Mouse (Mus musculus) embryonic facial prominence, embryonic 13.5 days (tissue): ENCODE measurements at regions not wholly inside any gene's neighbourhood (a gene's known extent, or its start where the extent isn't known, plus 50 kb on each side); places are given as distances from the start of the nearest gene placed in this dataset.

ENCODE experiments used
- ATAC-seq: fragments of 200-750 bp; cut with Nextera tagmentation; 2 replicates; pipeline ENCODE4 v1.8.0; 2017; ENCODE audit warnings: low read depth; ENCODE audit not compliant: insufficient number of reproducible peaks, insufficient read depth, low FRiP score, low TSS enrichment
- H3K27ac ChIP-seq: fragments of 300-500 bp; sonication (generic); 2 replicates; pipeline ENCODE4 v1.5.1; 2015; ENCODE audit warnings: moderate library complexity, mild to moderate bottlenecking, inconsistent platforms
- H3K27me3 ChIP-seq: fragments of 300-500 bp; sonication (generic); 2 replicates; pipeline ENCODE4 v1.6.1; 2015; ENCODE audit warnings: mild to moderate bottlenecking, inconsistent platforms
- H3K36me3 ChIP-seq: fragments of 300-500 bp; sonication (generic); 2 replicates; pipeline ENCODE4 v1.6.1; 2015; ENCODE audit warnings: mild to moderate bottlenecking, inconsistent platforms
- H3K4me1 ChIP-seq: fragments of 300-500 bp; sonication (generic); 2 replicates; pipeline ENCODE4 v1.6.1; 2015; ENCODE audit warnings: inconsistent platforms
- H3K4me2 ChIP-seq: fragments of 300-500 bp; sonication (generic); 2 replicates; pipeline ENCODE4 v1.6.1; 2015; ENCODE audit warnings: moderate library complexity, mild to moderate bottlenecking, inconsistent platforms
- H3K4me3 ChIP-seq: fragments of 300-500 bp; sonication (generic); 2 replicates; pipeline ENCODE4 v1.5.1; 2015; ENCODE audit warnings: mild to moderate bottlenecking, inconsistent platforms
- H3K9ac ChIP-seq: fragments of 300-500 bp; sonication (generic); 2 replicates; pipeline ENCODE4 v1.6.1; 2015; ENCODE audit warnings: mild to moderate bottlenecking, inconsistent platforms
- H3K9me3 ChIP-seq: fragments of 300-500 bp; sonication (generic); 2 replicates; pipeline ENCODE4 v1.6.1; 2016; ENCODE audit warnings: inconsistent platforms
- WGBS: fragments of 180-500 bp; shearing (Covaris S2); methylation state at CpG from one replicate; pipeline ENCODE4 v1.1.7; 2015; ENCODE audit warnings: mixed read lengths; 5-methylcytosine and 5-hydroxymethylcytosine counted together

- no peaks in the 10 kb centered on the region for H3K4me1 ChIP-seq
- no peak overlapping the region for H3K4me2 ChIP-seq
- no peaks in the 10 kb centered on the region for H3K9me3 ChIP-seq
- H3K4me3 ChIP-seq = no peak overlapping the region
- H3K27ac ChIP-seq = no peak overlapping the region
- 91% methylated on average over 5 of the region's 5 CpGs for WGBS
- ATAC-seq = no peak
- no peak overlapping the region for H3K9ac ChIP-seq
- no peaks in the 10 kb centered on the region for H3K27me3 ChIP-seq
- H3K36me3 ChIP-seq = no peaks in the 10 kb centered on the region
Observed at GRCm38 (mm10) chr17:70942478-70942877, 60.0 kb upstream of the Myom1 start.

- Histone ChIP-seq H3K4me2 (no peak overlapping the region), H3K36me3 (no peaks in the 10 kb centered on the region), H3K9me3 (no peaks in the 10 kb centered on the region), H3K4me3 (no peak overlapping the region), H3K27ac (no peak overlapping the region), H3K4me1 (no peaks in the 10 kb centered on the region), H3K9ac (no peak overlapping the region), H3K27me3 (no peaks in the 10 kb centered on the region)
- WGBS = 85% methylated on average over 1 of the region's 1 CpGs
- ATAC-seq = no peak
Observed at GRCm38 (mm10) chr17:70934258-70934657, 68.2 kb upstream of the Myom1 start.

- Histone ChIP-seq H3K27me3 (no peaks in the 10 kb centered on the region), H3K36me3 (no peaks in the 10 kb centered on the region), H3K9me3 (no peaks in the 10 kb centered on the region), H3K4me1 (no peaks in the 10 kb centered on the region), H3K27ac (no peak overlapping the region), H3K4me3 (no peak overlapping the region), H3K9ac (no peak overlapping the region), H3K4me2 (no peak overlapping the region)
- 40% methylated on average over 4 of the region's 4 CpGs for WGBS
- ATAC-seq = no peak
Observed at GRCm38 (mm10) chr17:70933122-70934050, 69.0 kb upstream of the Myom1 start.

- ATAC-seq = no peak
- H3K9me3 ChIP-seq = no peaks in the 10 kb centered on the region
- H3K9ac ChIP-seq = no peak overlapping the region
- H3K27me3 ChIP-seq = no peaks in the 10 kb centered on the region
- no peaks in the 10 kb centered on the region for H3K4me1 ChIP-seq
- H3K36me3 ChIP-seq = no peaks in the 10 kb centered on the region
- no peak overlapping the region for H3K4me3 ChIP-seq
- no peak overlapping the region for H3K27ac ChIP-seq
- no peak overlapping the region for H3K4me2 ChIP-seq
Observed at GRCm38 (mm10) chr17:70932565-70932964, 69.9 kb upstream of the Myom1 start.

- Histone ChIP-seq H3K4me1 (no peaks in the 10 kb centered on the region), H3K9ac (no peak overlapping the region), H3K4me3 (no peak overlapping the region), H3K27ac (no peak overlapping the region), H3K9me3 (no peaks in the 10 kb centered on the region), H3K36me3 (no peaks in the 10 kb centered on the region), H3K27me3 (no peaks in the 10 kb centered on the region), H3K4me2 (no peak overlapping the region)
- ATAC-seq = no peak
- 89% methylated on average over 9 of the region's 9 CpGs for WGBS
Observed at GRCm38 (mm10) chr17:70930600-70930999, 71.8 kb upstream of the Myom1 start.

- H3K4me3 ChIP-seq = no peak overlapping the region
- H3K9ac ChIP-seq = no peak overlapping the region
- no peak for ATAC-seq
- H3K27ac ChIP-seq = no peak overlapping the region
- no peaks in the 10 kb centered on the region for H3K36me3 ChIP-seq
- H3K27me3 ChIP-seq = no peaks in the 10 kb centered on the region
- no peaks in the 10 kb centered on the region for H3K4me1 ChIP-seq
- 68% methylated on average over 1 of the region's 1 CpGs for WGBS
- H3K4me2 ChIP-seq = no peak overlapping the region
- H3K9me3 ChIP-seq = no peaks in the 10 kb centered on the region
Observed at GRCm38 (mm10) chr17:70929582-70929981, 72.9 kb upstream of the Myom1 start.

- Histone ChIP-seq H3K27ac (no peak overlapping the region), H3K4me3 (no peak overlapping the region), H3K4me1 (peaks cover 10% of the 10 kb centered on the region; the same call in 1 of the 2 replicates), H3K27me3 (no peaks in the 10 kb centered on the region), H3K36me3 (no peaks in the 10 kb centered on the region), H3K9me3 (no peaks in the 10 kb centered on the region), H3K4me2 (no peak overlapping the region), H3K9ac (no peak overlapping the region)
- WGBS = 77% methylated on average over 8 of the region's 8 CpGs
- ATAC-seq = no peak
Observed at GRCm38 (mm10) chr17:70924565-70925220, 71.3 kb upstream of the Tgif1 start.

- Histone ChIP-seq H3K36me3 (no peaks in the 10 kb centered on the region), H3K4me3 (no peak overlapping the region), H3K27ac (no peak overlapping the region), H3K27me3 (no peaks in the 10 kb centered on the region), H3K4me1 (peaks cover 29% of the 10 kb centered on the region), H3K4me2 (no peak overlapping the region), H3K9ac (no peak overlapping the region), H3K9me3 (no peaks in the 10 kb centered on the region)
- ATAC-seq = no peak
- WGBS = 63% methylated on average over 13 of the region's 13 CpGs
Observed at GRCm38 (mm10) chr17:70921681-70922080, 68.3 kb upstream of the Tgif1 start.

GRCm38 (mm10) chr17:70920181-70920580 is 66.8 kb upstream of the Tgif1 start:
- no peaks in the 10 kb centered on the region for H3K36me3 ChIP-seq

GRCm38 (mm10) chr17:70917183-70917935 is 64.0 kb upstream of the Tgif1 start:
- Histone ChIP-seq H3K36me3 (no peaks in the 10 kb centered on the region), H3K4me2 (no peak overlapping the region; the same call in 1 of the 2 replicates), H3K9me3 (no peaks in the 10 kb centered on the region), H3K4me1 (peaks cover 29% of the 10 kb centered on the region), H3K9ac (no peak overlapping the region), H3K4me3 (no peak overlapping the region), H3K27me3 (no peaks in the 10 kb centered on the region), H3K27ac (no peak overlapping the region)
- ATAC-seq = no peak
- 57% methylated on average over 19 of the region's 19 CpGs for WGBS

More at GRCm38 (mm10) chr17:70920181-70920580, 66.8 kb upstream of the Tgif1 start:
- Histone ChIP-seq H3K4me1 (peaks cover 29% of the 10 kb centered on the region), H3K4me2 (no peak overlapping the region), H3K4me3 (no peak overlapping the region), H3K27ac (no peak overlapping the region), H3K27me3 (no peaks in the 10 kb centered on the region), H3K9me3 (no peaks in the 10 kb centered on the region), H3K9ac (no peak overlapping the region)
- no peak for ATAC-seq

- peaks cover 29% of the 10 kb centered on the region for H3K4me1 ChIP-seq
- H3K9me3 ChIP-seq = no peaks in the 10 kb centered on the region
- no peaks in the 10 kb centered on the region for H3K27me3 ChIP-seq
- no peak overlapping the region for H3K4me3 ChIP-seq
- 60% methylated on average over 12 of the region's 12 CpGs for WGBS
- no peak overlapping the region for H3K4me2 ChIP-seq
- no peaks in the 10 kb centered on the region for H3K36me3 ChIP-seq
- no peak overlapping the region for H3K9ac ChIP-seq
- no peak for ATAC-seq
- H3K27ac ChIP-seq = no peak overlapping the region
Observed at GRCm38 (mm10) chr17:70916089-70916750, 62.9 kb upstream of the Tgif1 start.
